Mouse (Mus musculus): ENCODE measurements at regions not wholly inside any gene's neighbourhood (a gene's known extent, or its start where the extent isn't known, plus 50 kb on each side); places are given as distances from the start of the nearest gene placed in this dataset.

- TF ChIP-seq EP300 (IDR thresholded peaks at IDR 0.05) (no peak), CTCF (IDR thresholded peaks at IDR 0.05) (no peak)
Measured at GRCm38 (mm10) chr7:111156472-111157231, 73.8 kb upstream of the Eif4g2 start.

All from lung, postnatal 0 days (tissue).